Mouse (Mus musculus): ENCODE measurements around the gene Cemip. TPM values are rescaled to one million over a fixed set of nuclear protein-coding genes. Genes with fewer than 3 reads are reported as not detected.
A peak's percentile ranks its signal among the peaks of the same experiment; 100 is the strongest.

Gene Cemip
- total and polyA plus RNA-seq, 2 experiments from 2014 or later, result 0.34 to 4.4 TPM

DNA sequence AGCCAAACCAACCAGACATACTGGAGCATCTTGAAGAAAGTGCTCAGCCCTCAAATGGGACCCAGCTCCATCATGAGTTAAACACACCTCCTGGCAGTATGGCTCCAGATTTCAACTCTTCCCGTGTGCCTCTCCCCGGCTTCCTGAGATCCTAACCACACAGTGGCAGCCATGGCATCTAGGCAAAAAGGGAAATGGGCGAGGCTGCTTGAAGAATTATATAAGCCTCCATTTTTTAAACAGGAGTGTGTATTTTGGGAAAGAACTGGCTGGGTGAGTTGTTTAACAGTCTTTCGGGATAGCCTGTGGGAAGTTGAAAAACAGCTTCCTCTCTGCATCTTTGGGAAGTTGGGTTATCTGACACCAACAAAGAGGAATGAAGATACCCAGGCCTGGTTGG lies 34.9 kb downstream of the Cemip start:
- no peaks in the 10 kb centered on the region; the same call in 1 of the 2 replicates for H3K27me3 ChIP-seq (ENCODE audit: insufficient read depth, low read length)
- no peak for DNase-seq

DNA sequence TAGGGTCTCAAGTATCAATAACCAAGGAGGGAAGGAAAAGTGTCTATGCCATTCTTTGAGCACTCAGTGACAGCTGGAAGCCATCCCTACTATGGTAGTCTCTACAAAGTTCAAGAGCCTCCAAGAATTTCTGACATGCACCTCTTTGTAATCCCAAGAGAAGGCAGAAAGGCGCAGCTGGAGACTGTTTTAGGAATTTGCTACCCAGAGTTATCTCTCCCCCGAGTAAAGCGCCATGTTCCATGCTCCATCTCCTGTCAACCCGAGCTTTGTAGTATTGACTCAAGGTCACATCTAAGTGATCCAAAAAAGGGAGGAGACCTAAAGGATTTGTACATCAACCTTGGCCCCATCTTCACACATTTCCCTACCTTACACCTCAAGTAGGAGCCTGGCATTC lies 40.8 kb downstream of the Cemip start:
- no peak overlapping the region for H3K4me2 ChIP-seq (ENCODE audit: low read depth)
- H3K36me3 ChIP-seq (ENCODE audit: insufficient read depth), result no peaks in the 10 kb centered on the region
- no peak overlapping the region for H3K9ac ChIP-seq
- H3K4me3 ChIP-seq (ENCODE audit: low read depth, low read length), result no peak overlapping the region
- WGBS, result 91% methylated on average over 4 of the region's 4 CpGs
- H3K27me3 ChIP-seq (ENCODE audit: insufficient read depth, low read length), result no peaks in the 10 kb centered on the region
- no peak overlapping the region for H3K27ac ChIP-seq (ENCODE audit: low read depth, low read length)
- ATAC-seq (no peak), DNase-seq (no peak)
- no peak for TF ChIP-seq CTCF (IDR thresholded peaks at IDR 0.05; ENCODE audit: low read depth)
- no peaks in the 10 kb centered on the region for H3K9me3 ChIP-seq (ENCODE audit: low read length)
- H3K4me1 ChIP-seq (ENCODE audit: insufficient read depth), result no peaks in the 10 kb centered on the region

More for the DNA sequence above, 34.9 kb downstream of the Cemip start:
- no peak overlapping the region for H3K27ac ChIP-seq (ENCODE audit: low read depth, low read length)
- H3K4me3 ChIP-seq (ENCODE audit: low read depth, low read length), result no peak overlapping the region
- 90% methylated on average over 4 of the region's 4 CpGs for WGBS
- no peak overlapping the region for H3K4me2 ChIP-seq (ENCODE audit: low read depth)
- no peak for ATAC-seq
- no peaks in the 10 kb centered on the region for H3K4me1 ChIP-seq (ENCODE audit: insufficient read depth)
- no peaks in the 10 kb centered on the region for H3K36me3 ChIP-seq (ENCODE audit: insufficient read depth)
- no peaks in the 10 kb centered on the region for H3K9me3 ChIP-seq (ENCODE audit: low read length)
- TF ChIP-seq CTCF (IDR thresholded peaks at IDR 0.05; ENCODE audit: low read depth), result no peak
- H3K9ac ChIP-seq, result no peak overlapping the region

DNA sequence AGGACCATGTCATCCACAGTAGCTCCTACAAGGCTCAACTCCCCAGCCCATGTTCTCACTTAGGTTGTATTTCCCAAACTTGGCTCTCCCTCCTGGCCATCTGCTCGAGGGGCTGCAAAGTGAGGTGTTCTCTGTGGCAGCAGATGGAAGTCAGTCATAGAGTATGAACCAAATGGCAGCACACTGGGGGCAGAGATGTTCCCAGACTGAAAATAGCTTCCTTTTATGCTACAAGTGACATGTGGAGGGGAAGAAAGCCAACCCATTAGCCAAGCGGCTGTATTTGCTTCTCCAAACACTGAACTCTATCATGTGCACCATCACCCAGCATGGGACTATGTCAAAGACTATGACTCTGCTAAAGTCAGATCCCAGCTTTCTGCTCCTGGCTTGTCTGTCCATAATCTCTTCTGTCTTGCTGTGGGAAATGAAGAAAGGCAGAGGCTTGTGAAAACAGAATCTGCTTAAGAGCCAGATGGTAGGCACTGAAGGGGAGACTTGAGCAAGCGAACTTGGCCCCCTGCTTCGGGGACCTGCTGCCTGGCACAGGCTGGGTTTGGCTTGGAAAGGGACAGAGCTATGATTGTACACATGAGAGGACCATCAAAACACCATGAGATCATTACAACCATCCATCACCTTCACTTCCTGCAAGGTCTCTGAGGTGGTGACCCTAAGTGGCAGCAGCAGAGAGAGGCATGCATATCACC lies 41.6 kb downstream of the Cemip start:
- TF ChIP-seq CTCF (IDR thresholded peaks at IDR 0.05; ENCODE audit: low read depth), result no peak
- Histone ChIP-seq H3K27me3 (ENCODE audit: insufficient read depth, low read length) (no peaks in the 10 kb centered on the region), H3K27ac (ENCODE audit: low read depth, low read length) (no peak overlapping the region), H3K36me3 (ENCODE audit: insufficient read depth) (no peaks in the 10 kb centered on the region), H3K4me2 (ENCODE audit: low read depth) (no peak overlapping the region), H3K9ac (no peak overlapping the region), H3K9me3 (ENCODE audit: low read length) (no peaks in the 10 kb centered on the region), H3K4me3 (ENCODE audit: low read depth, low read length) (no peak overlapping the region), H3K4me1 (ENCODE audit: insufficient read depth) (no peaks in the 10 kb centered on the region)
- peak; percentile 91 for ATAC-seq
- peak; percentile 61 for DNase-seq
- WGBS, result 55% methylated on average over 4 of the region's 4 CpGs

DNA sequence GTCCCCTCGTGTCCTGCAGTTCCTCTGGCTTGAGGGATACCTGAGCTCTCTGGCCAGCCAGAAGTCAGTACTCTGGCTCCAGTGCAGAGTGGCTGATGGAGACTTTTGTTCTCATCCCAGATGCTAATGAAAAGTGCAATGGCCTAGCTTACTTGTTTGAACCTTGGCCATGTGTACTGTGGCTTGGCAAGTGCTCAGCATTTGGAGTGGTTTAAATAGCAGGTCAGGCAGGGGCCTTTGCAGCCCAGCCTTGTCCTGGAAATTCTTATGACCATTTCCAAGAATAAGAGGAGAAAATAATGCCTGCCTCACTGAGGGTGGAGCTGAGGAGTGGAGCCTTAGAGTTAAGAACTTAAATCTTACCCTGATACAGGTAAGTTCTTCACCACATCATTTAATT lies 43.6 kb downstream of the Cemip start:
- H3K4me1 ChIP-seq (ENCODE audit: insufficient read depth), result no peaks in the 10 kb centered on the region
- no peak overlapping the region for H3K4me3 ChIP-seq (ENCODE audit: low read depth, low read length)
- WGBS, result 65% methylated on average over 1 of the region's 1 CpGs
- no peak overlapping the region for H3K4me2 ChIP-seq (ENCODE audit: low read depth)
- ATAC-seq, result no peak
- no peak for DNase-seq
- no peaks in the 10 kb centered on the region for H3K27me3 ChIP-seq (ENCODE audit: insufficient read depth, low read length)
- H3K27ac ChIP-seq (ENCODE audit: low read depth, low read length), result no peak overlapping the region
- no peak for TF ChIP-seq CTCF (IDR thresholded peaks at IDR 0.05; ENCODE audit: low read depth)
- no peaks in the 10 kb centered on the region for H3K9me3 ChIP-seq (ENCODE audit: low read length)
- H3K36me3 ChIP-seq (ENCODE audit: insufficient read depth), result no peaks in the 10 kb centered on the region
- H3K9ac ChIP-seq, result no peak overlapping the region

DNA sequence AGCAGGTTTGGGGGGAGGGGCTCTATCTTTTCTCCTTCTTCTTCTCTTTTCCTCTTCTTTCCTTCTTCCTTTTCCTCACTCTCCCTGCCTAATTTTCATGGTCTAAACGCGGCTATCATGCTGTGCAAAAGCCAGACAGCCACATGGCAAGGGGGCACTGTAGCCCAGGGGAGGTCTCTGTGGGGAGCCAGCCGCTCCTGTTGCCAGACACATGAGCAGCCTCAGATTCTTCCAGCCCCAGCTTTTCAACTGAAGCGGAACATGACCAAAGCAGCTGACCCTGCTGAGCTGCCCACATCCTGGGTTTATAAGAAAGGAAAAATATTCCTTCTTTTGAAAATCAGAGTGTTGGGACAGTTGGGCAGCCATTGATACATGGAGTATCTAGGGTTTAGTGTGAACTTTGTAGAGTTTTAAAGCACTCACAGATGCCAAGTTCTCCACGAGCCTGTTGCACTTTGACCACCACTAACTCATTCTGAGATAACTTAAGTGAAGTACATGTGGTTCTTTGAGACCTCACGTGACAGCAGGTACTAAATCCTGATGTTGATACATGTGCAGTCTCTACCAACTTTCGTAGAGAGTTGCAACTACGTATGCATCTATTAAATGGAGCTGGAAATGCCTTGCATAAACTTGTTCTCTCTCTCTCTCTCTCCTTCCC lies 46.3 kb downstream of the Cemip start:
- H3K4me1 ChIP-seq (ENCODE audit: insufficient read depth), result no peaks in the 10 kb centered on the region
- H3K4me3 ChIP-seq (ENCODE audit: low read depth, low read length), result no peak overlapping the region
- H3K27ac ChIP-seq (ENCODE audit: low read depth, low read length), result no peak overlapping the region
- no peaks in the 10 kb centered on the region for H3K27me3 ChIP-seq (ENCODE audit: insufficient read depth, low read length)
- no peak for ATAC-seq
- H3K9ac ChIP-seq, result no peak overlapping the region
- no peak for TF ChIP-seq CTCF (IDR thresholded peaks at IDR 0.05; ENCODE audit: low read depth)
- no peak overlapping the region for H3K4me2 ChIP-seq (ENCODE audit: low read depth)
- DNase-seq, result no peak
- no peaks in the 10 kb centered on the region for H3K36me3 ChIP-seq (ENCODE audit: insufficient read depth)
- WGBS, result 75% methylated on average over 8 of the region's 8 CpGs
- H3K9me3 ChIP-seq (ENCODE audit: low read length), result no peaks in the 10 kb centered on the region

DNA sequence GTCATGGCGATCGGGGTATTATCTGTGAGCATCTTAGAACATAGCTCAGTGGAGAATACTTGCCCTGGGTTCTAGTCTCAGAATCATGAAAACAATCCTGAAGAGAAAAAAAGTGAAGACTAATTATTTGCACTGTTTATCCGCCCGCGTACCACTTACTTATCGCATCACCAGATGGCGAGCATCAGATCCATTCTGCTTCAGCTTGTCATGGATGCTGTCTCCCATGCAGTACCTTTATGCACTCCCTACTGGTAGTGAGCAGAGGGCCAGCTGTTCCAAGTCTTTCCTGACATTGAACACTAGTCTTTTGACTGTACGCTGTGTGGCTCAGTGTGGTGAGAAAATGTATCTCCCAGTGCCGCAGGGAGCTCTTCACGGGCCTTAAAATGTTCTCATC lies 47.7 kb downstream of the Cemip start:
- no peaks in the 10 kb centered on the region for H3K4me1 ChIP-seq (ENCODE audit: insufficient read depth)
- ATAC-seq (no peak), DNase-seq (no peak)
- no peak overlapping the region for H3K27ac ChIP-seq (ENCODE audit: low read depth, low read length)
- H3K9ac ChIP-seq, result no peak overlapping the region
- H3K36me3 ChIP-seq (ENCODE audit: insufficient read depth), result no peaks in the 10 kb centered on the region
- WGBS, result 88% methylated on average over 10 of the region's 10 CpGs
- no peak overlapping the region for H3K4me3 ChIP-seq (ENCODE audit: low read depth, low read length)
- H3K4me2 ChIP-seq (ENCODE audit: low read depth), result no peak overlapping the region
- TF ChIP-seq CTCF (IDR thresholded peaks at IDR 0.05; ENCODE audit: low read depth), result no peak
- no peaks in the 10 kb centered on the region for H3K27me3 ChIP-seq (ENCODE audit: insufficient read depth, low read length)
- no peaks in the 10 kb centered on the region for H3K9me3 ChIP-seq (ENCODE audit: low read length)

DNA sequence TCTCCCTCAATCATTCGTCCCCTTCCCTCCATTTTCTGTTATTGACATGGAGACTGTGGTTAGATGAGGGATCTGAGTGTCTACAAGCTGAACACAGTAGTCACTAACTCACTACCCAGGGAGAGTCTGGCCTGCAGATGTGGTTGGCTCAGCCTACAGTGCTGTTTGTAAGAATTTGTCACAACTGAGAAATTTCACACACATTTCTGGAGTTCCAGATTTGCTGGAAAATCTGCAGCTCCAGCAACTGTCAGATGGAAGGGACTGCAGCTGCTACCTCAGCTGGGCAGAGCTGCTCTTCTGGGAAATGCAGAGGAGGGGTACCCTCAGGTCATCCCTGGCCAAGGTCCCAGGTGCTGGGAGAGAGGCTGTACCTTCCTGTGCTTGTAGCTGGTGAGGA lies 53.5 kb downstream of the Cemip start:
- no peak overlapping the region for H3K27ac ChIP-seq (ENCODE audit: low read depth, low read length)
- no peak overlapping the region for H3K9ac ChIP-seq
- H3K4me3 ChIP-seq (ENCODE audit: low read depth, low read length), result no peak overlapping the region
- H3K27me3 ChIP-seq (ENCODE audit: insufficient read depth, low read length), result no peaks in the 10 kb centered on the region
- DNase-seq, result no peak
- no peak overlapping the region for H3K4me2 ChIP-seq (ENCODE audit: low read depth)
- H3K4me1 ChIP-seq (ENCODE audit: insufficient read depth), result no peaks in the 10 kb centered on the region
- no peaks in the 10 kb centered on the region for H3K36me3 ChIP-seq (ENCODE audit: insufficient read depth)
- no peaks in the 10 kb centered on the region for H3K9me3 ChIP-seq (ENCODE audit: low read length)
- WGBS, result 87% methylated on average over 1 of the region's 1 CpGs
- no peak for TF ChIP-seq CTCF (IDR thresholded peaks at IDR 0.05; ENCODE audit: low read depth)
- ATAC-seq, result no peak

All from forebrain, postnatal 0 days (tissue).